Mouse (Mus musculus) C3H10T1/2 (cell line): ENCODE data around the gene Fkbp1a. TPM values are rescaled to one million over a fixed set of nuclear protein-coding genes. Genes with fewer than 3 reads are reported as not detected.

ENCODE experiments used
- polyA plus RNA-seq, 2 experiments: library from polyadenylated mRNA; unstranded; fragments of >200 nt; fragmentation: generic; extraction: Trizol; gene quantifications; one replicate each; pipeline ENCODE4 v1.2.1; 2012; ENCODE audit warnings: missing spikeins in 2 of 2

The Fkbp1a gene
- 100 to 1,000 TPM; 227 to 341 TPM for polyA plus RNA-seq

DNA sequence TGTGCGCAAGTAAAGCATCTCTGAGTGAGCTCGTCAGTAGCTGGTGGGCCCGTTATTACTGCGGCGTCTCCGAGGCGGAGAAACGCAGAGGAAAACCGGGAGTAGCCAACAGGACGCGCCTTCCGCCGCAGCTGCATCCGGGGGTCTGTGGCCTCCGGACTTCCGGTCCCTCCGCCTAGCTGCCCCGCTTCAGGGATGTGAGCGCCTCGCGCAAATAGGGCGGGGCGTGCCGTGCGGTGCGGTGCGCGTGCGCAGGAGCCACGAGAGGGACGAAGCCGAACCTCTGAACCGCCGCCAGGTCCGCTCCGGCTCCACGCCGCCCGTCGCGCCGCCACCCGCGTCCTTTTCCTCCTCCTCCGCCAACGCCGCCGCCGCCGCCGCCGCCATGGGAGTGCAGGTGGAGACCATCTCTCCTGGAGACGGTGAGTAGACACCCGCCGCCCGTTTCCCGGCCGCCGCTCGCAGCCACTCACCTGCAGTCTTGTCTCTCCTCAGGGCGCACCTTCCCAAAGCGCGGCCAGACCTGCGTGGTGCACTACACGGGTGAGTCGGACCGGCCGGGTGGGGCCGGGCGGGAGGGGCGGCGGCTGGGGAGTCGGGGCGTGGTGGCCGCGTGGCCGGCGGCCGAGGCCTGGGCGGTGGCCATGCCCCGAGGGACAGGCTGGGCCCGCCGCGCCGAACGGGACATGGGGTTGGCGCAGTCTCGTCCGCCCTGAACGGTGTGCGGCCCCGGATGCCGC lies at the start of gene Fkbp1a:
Gene Fkbp1a (plus strand): TSS at position 161 of the 740 bp plus-strand sequence.

DNA sequence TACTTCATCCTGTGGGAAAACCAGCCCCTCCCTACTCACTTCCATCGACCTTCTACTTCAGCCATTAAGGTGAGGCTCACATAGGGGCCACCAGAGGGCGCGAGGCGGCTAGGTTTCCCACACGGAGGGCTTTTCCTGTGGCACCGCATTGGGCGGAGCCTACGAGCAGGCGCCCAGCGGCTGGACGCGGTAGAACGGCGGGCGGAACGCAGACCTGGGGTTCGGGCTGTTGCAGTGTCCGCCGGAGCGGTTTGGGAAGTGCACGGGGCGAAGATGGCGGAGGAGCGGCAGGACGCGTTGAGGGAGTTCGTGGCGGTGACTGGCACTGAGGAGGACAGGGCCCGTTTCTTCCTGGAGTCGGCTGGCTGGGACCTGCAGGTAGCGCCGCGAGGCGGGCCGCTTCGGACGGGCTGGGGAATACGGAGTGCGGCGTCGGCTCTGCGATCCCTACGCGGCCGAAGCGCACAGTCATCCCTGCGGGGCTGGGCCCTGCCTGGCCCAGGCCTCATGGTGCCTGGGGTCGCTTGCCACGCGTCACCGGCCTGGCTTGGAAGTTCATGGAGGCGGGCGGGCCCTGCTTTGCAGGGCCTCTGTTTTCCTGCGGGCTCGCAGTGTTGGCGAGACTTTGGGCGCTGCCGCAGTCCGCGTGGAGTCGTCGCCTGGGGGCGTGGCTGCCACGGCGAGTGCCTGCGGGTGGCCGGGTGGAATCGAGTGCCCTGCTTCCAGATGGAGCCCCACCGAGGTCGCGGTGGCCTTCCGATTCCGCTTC lies 48.1 kb upstream of the Fkbp1a start, which contains the start of gene Nsfl1c:
Gene Nsfl1c (plus strand): TSS at position 148 of the 769 bp plus-strand sequence.

DNA sequence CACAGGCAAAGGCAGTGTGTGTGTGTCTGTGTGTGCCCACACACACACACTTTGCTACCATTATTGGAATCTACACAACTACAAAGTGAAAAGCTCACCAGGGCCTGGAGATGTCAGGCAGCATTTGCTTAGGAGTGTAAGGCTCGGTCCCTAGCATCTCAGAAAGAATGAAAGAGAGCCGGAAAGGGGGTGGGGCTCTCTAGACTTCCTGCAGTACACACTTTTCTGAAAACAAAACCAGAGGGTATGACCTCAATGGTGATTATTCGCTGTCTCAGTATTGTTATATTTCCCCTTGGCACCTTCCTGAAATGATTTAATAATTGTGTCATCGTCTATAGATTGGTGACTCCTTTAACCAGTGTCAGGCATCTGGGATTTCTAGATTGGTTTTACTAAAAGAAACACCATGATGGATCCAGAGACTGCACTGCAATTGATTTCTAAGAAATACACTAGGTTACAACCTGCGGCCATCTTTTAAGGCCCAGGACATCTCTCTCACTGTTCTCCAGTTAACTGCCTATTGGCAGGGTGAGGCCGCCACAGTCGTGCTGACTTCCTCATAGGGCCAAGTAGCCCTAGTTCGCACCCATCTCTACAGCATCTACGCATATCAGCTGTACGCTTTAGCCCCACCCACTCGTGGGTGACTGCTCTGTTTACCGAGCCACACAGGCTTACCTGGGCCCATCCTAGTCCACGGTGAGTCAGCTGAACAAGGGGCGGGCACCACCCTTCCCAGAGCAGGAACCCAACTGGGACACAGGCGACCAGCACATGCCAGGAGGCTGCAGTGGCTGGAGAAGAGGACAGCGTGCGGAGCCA lies 29.8 kb downstream of the Fkbp1a start, which contains the start of gene Sdcbp2:
Gene Sdcbp2 (plus strand): TSS at position 750 of the 828 bp plus-strand sequence.

Other genes with a start within 250 kb of the Fkbp1a start
- not detected for gene 4921509C19Rik, start 66.3 kb upstream of the Fkbp1a start, polyA plus RNA-seq
- gene Nsfl1c, start 48.3 kb upstream of the Fkbp1a start, polyA plus RNA-seq: 100 to 1,000 TPM in 1 of 2 experiments, 10 to 100 TPM in 1; 80.4 to 136 TPM
- gene Sdcbp2, start 30.1 kb downstream of the Fkbp1a start, polyA plus RNA-seq: under 1 TPM; 0.46 to 0.69 TPM
- gene Snph, start 90.1 kb downstream of the Fkbp1a start, polyA plus RNA-seq: not detected
- gene Rad21l, start 126.0 kb downstream of the Fkbp1a start, polyA plus RNA-seq: not detected
- not detected for gene Tmem74b, start 159.5 kb downstream of the Fkbp1a start, polyA plus RNA-seq
- 10 to 100 TPM; 30.1 to 30.6 TPM for gene Psmf1, start 201.7 kb downstream of the Fkbp1a start, polyA plus RNA-seq